Mouse (Mus musculus) ovary, adult 10 weeks (tissue): ENCODE measurements around the gene Mtss1l. TPM values are rescaled to one million over a fixed set of nuclear protein-coding genes. Genes with fewer than 3 reads are reported as not detected.

Experiments
- polyA plus RNA-seq: library from polyadenylated mRNA; stranded (reverse); fragments of 350-450 nt; fragmentation: Illumina TruSeq; extraction: RNeasy Lipid Tissue Mini Kit (QIAGEN cat#74804); gene quantifications from one replicate; pipeline ENCODE4 v1.2.3, GENCODE M21; 2014

The Mtss1l gene
- 3.6 TPM for polyA plus RNA-seq

DNA sequence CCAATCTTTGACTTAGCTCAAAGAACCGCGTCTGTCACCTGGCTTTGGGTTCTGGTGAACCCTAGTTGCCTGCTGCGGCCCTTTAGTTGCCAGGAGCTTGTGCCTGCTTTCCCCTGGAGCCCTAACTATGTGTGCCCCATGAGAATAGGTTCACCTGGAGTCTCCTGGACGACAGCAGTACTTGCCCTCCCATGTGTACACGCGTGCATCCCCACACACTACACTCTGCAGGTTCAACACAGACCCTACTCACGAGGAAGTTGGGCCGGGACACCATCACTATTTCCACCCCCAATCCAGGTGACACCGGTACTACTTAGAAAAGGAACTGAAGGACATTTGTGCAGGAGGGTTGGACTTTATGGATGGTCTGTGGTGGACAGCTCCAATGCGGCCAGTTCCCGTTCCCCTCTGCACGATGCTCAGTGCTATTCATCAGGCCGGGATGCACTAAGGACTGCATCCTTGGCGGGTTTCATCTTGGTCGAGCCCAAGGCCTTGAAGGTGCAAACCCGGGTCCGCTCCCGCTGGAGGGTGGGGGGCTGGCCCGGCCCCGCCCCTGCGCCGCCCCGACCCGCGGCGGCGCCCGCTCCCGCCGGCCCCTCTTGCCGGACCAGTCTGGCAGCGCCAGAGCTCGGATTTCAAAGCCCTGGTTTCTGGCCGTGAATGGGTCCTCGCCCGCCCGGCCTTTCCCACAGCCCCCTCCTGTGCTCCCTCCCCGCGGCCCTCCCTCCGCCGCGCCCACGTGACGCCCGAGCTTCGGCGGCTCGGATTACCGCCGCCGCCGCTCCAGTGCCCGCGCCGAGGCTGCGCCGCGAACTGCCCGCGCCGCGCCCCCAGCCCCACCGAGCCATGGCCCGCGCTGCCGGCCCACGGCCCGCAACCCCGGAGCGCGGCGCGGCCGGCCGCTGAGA is at the start of gene Mtss1l:
TSS of gene Mtss1l (plus strand) at position 792 of the 914 bp plus-strand sequence.

Other genes starting within 250 kb of the Mtss1l start
- gene Vac14, start 102.9 kb upstream of the Mtss1l start, polyA plus RNA-seq = 3.5 TPM
- not detected for gene Il34, start 84.4 kb downstream of the Mtss1l start, polyA plus RNA-seq
- 11.5 TPM for gene Cog4, start 125.1 kb downstream of the Mtss1l start, polyA plus RNA-seq
- gene Sf3b3, start 125.3 kb downstream of the Mtss1l start, polyA plus RNA-seq = 111 TPM
- gene Fuk, start 181.0 kb downstream of the Mtss1l start, polyA plus RNA-seq = 1.2 TPM
- gene St3gal2, start 198.4 kb downstream of the Mtss1l start, polyA plus RNA-seq = 16.9 TPM